Mouse (Mus musculus) regulatory T cell (primary cell): ENCODE data around the gene Poc1a.

Experiments
- in situ Hi-C: fragments of 300-600 bp; cut with MboI, MseI; formaldehyde crosslinking; loops from one replicate; pipeline ENCODE4 v1.15.1; 2025; ENCODE audit warnings: high pct_unique_total_duplicates

Poc1a gene

GRCm38 (mm10) chr9:106397733-106398132, 116.9 kb downstream of the Poc1a start:
- in situ Hi-C loops: loop anchor here (5.0 kb wide), 1 partner anchor 50 kb away; no protein-coding TSS in a partner anchor

DNA sequence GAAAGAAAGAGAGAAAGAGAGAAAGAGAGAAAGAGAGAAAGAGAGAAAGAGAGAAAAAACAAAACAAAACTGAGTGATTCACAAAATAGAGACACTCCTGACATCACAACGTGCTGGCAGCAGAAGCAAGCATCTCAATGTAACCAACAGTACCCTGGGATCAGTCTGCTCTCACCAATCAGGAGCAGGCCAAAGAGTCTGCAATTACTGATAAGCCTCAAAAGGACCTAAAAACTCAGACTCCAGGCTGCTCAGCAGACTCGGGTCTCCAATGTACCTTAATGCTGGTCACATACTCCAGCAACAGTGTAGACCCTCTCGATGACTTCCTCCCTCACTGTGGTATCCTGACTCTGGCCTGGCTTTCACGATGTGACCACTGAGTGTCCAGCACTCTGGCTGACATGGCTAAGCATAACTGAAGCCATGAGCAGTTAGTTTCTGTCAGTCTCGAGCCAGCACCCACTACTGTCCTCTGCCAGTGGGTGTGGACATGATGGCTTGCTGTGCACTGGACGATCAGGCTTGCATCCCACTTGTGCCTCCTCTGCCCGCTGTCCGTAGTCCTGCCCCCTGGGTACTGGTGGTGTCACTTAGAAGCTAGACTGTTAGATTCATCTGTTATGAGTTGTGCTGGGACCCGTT, 117.9 kb downstream of the Poc1a start:
- in situ Hi-C loops: loop anchor here (5.0 kb wide), 1 partner anchor 51 kb away; no protein-coding TSS in a partner anchor

GRCm38 (mm10) chr9:106399808-106400207, 118.9 kb downstream of the Poc1a start:
- in situ Hi-C loops: loop anchor here (5.0 kb wide), 1 partner anchor 53 kb away; no protein-coding TSS in a partner anchor
